Mouse (Mus musculus) neutrophil, adult 5-6 weeks (primary cell): ENCODE data around the gene Nexn. TPM values are rescaled to one million over a fixed set of nuclear protein-coding genes. Genes with fewer than 3 reads are reported as not detected.
A peak's percentile ranks its signal among the peaks of the same experiment; 100 is the strongest.
"Not testable (repeated sequence)": the region's sequence is repeated elsewhere in the genome, so short reads cannot be mapped to it uniquely, and the experiment has no call there.

Source experiments
- ATAC-seq: fragments of 151-379, 151-347 bp; 2 replicates; pipeline ENCODE4 v1.8.0; 2017; ENCODE audit warnings: mild to moderate bottlenecking, moderate TSS enrichment; ENCODE audit not compliant: insufficient number of reproducible peaks, poor library complexity, low FRiP score, severe bottlenecking; ENCODE audit errors: extremely low read depth
- total RNA-seq: library from RNA; stranded (forward); fragments of 200-1000 nt; gene quantifications from 2 replicates; pipeline ENCODE4 v1.2.3, GENCODE M21; 2017

Nexn gene
- total RNA-seq, 1 experiment from 2014 or later, result 0.35 TPM

- ATAC-seq, result no peak
These were observed 59.0 kb downstream of the Nexn start for GRCm38 (mm10) chr3:152207156-152207555.

GRCm38 (mm10) chr3:152204577-152204976 lies 61.6 kb downstream of the Nexn start:
- no peak for ATAC-seq

- ATAC-seq, result no peak
These were observed 62.2 kb downstream of the Nexn start for GRCm38 (mm10) chr3:152203996-152204395.

GRCm38 (mm10) chr3:152203411-152203810 lies 62.7 kb downstream of the Nexn start:
- no peak for ATAC-seq

GRCm38 (mm10) chr3:152202942-152203341 lies 63.2 kb downstream of the Nexn start:
- ATAC-seq, result no peak

- ATAC-seq, result no peak
These were observed 64.5 kb downstream of the Nexn start for GRCm38 (mm10) chr3:152201651-152202050.

- no peak for ATAC-seq
These were observed 65.0 kb downstream of the Nexn start for GRCm38 (mm10) chr3:152201181-152201580.

GRCm38 (mm10) chr3:152199125-152199524 lies 67.0 kb downstream of the Nexn start:
- no peak for ATAC-seq

GRCm38 (mm10) chr3:152197246-152197645 lies 68.9 kb downstream of the Nexn start:
- not testable (repeated sequence) for ATAC-seq

- ATAC-seq, result peak; percentile 98
These were observed 72.5 kb downstream of the Nexn start for GRCm38 (mm10) chr3:152193635-152194097.

GRCm38 (mm10) chr3:152193177-152193576 lies 73.0 kb downstream of the Nexn start:
- no peak for ATAC-seq

- ATAC-seq, result no peak
These were observed 73.8 kb downstream of the Nexn start for GRCm38 (mm10) chr3:152192238-152192931.

- ATAC-seq, result peak; percentile 10; the same call in 1 of the 2 replicates
These were observed 74.3 kb downstream of the Nexn start for GRCm38 (mm10) chr3:152191791-152192237.

- no peak for ATAC-seq
These were observed 75.3 kb downstream of the Nexn start for GRCm38 (mm10) chr3:152190679-152191477.

- no peak for ATAC-seq
These were observed 76.8 kb downstream of the Nexn start for GRCm38 (mm10) chr3:152189306-152189705.

Other genes with a start within 250 kb of the Nexn start
- not detected in 2 replicates for gene Gipc2, start 100.1 kb downstream of the Nexn start, total RNA-seq
- gene Dnajb4, start 56.0 kb downstream of the Nexn start, total RNA-seq, result 36.0 and 44.2 TPM in 2 replicates
- gene Fubp1, start 55.9 kb downstream of the Nexn start, total RNA-seq, result 192 and 208 TPM in 2 replicates
- 20.9 and 23.4 TPM in 2 replicates for gene Miga1, start 74.1 kb upstream of the Nexn start, total RNA-seq
- gene Usp33, start 80.1 kb upstream of the Nexn start, total RNA-seq, result 114 and 121 TPM in 2 replicates
- gene Zzz3, start 129.1 kb upstream of the Nexn start, total RNA-seq, result 84.1 and 92.9 TPM in 2 replicates